Mouse (Mus musculus): ENCODE results near the gene Bank1. TPM values are rescaled to one million over a fixed set of nuclear protein-coding genes. Genes with fewer than 3 reads are reported as not detected.

Gene Bank1
- polyA plus RNA-seq, 1 experiment from 2014 or later: 1.4 TPM

- DNase-seq (ENCODE audit: low spot score): no peak
These were observed 216.3 kb downstream of the Bank1 start for GRCm38 (mm10) chr3:136109411-136110139.

- no peak for DNase-seq (ENCODE audit: low spot score)
These were observed 219.4 kb downstream of the Bank1 start for GRCm38 (mm10) chr3:136106452-136106851.

GRCm38 (mm10) chr3:136103339-136103738 lies 222.5 kb downstream of the Bank1 start:
- DNase-seq (ENCODE audit: low spot score): no peak

GRCm38 (mm10) chr3:136100973-136101500 lies 224.8 kb downstream of the Bank1 start:
- no peak for DNase-seq (ENCODE audit: low spot score)

- no peak for DNase-seq (ENCODE audit: low spot score)
These were observed 225.6 kb downstream of the Bank1 start for GRCm38 (mm10) chr3:136100292-136100691.

- DNase-seq (ENCODE audit: low spot score): no peak
These were observed 238.8 kb downstream of the Bank1 start for GRCm38 (mm10) chr3:136086948-136087660.

GRCm38 (mm10) chr3:136086431-136086830 lies 239.4 kb downstream of the Bank1 start:
- DNase-seq (ENCODE audit: low spot score): no peak

GRCm38 (mm10) chr3:136085077-136085476 lies 240.8 kb downstream of the Bank1 start:
- no peak for DNase-seq (ENCODE audit: low spot score)

GRCm38 (mm10) chr3:136084066-136084465 lies 241.8 kb downstream of the Bank1 start:
- no peak for DNase-seq (ENCODE audit: low spot score)

- DNase-seq (ENCODE audit: low spot score): no peak
These were observed 244.6 kb downstream of the Bank1 start for GRCm38 (mm10) chr3:136081264-136081663.

GRCm38 (mm10) chr3:136078535-136078934 lies 247.3 kb downstream of the Bank1 start:
- no peak for DNase-seq (ENCODE audit: low spot score)

- no peak for DNase-seq (ENCODE audit: low spot score)
These were observed 255.5 kb downstream of the Bank1 start for GRCm38 (mm10) chr3:136070394-136070793.

GRCm38 (mm10) chr3:136061907-136062306 lies 264.0 kb downstream of the Bank1 start:
- DNase-seq (ENCODE audit: low spot score): no peak

- DNase-seq (ENCODE audit: low spot score): no peak
These were observed 275.2 kb downstream of the Bank1 start for GRCm38 (mm10) chr3:136050635-136051034.

GRCm38 (mm10) chr3:136050215-136050614 lies 275.7 kb downstream of the Bank1 start:
- no peak for DNase-seq (ENCODE audit: low spot score)

- DNase-seq (ENCODE audit: low spot score): no peak
These were observed 277.8 kb downstream of the Bank1 start for GRCm38 (mm10) chr3:136048026-136048425.

- DNase-seq (ENCODE audit: low spot score): no peak
These were observed 280.5 kb downstream of the Bank1 start for GRCm38 (mm10) chr3:136045381-136045780.

- DNase-seq (ENCODE audit: low spot score): no peak
These were observed 285.8 kb downstream of the Bank1 start for GRCm38 (mm10) chr3:136040041-136040440.

GRCm38 (mm10) chr3:136039446-136039845 lies 286.4 kb downstream of the Bank1 start:
- DNase-seq (ENCODE audit: low spot score): no peak

GRCm38 (mm10) chr3:136037254-136037653 lies 288.6 kb downstream of the Bank1 start:
- no peak for DNase-seq (ENCODE audit: low spot score)

GRCm38 (mm10) chr3:136035784-136036183 lies 290.1 kb downstream of the Bank1 start:
- DNase-seq (ENCODE audit: low spot score): no peak

GRCm38 (mm10) chr3:136024876-136025275 lies 301.0 kb downstream of the Bank1 start:
- no peak for DNase-seq (ENCODE audit: low spot score)

- DNase-seq (ENCODE audit: low spot score): no peak
These were observed 308.3 kb downstream of the Bank1 start for GRCm38 (mm10) chr3:136017517-136017916.
